Mouse (Mus musculus): ENCODE data around the gene Atrnl1. TPM values are rescaled to one million over a fixed set of nuclear protein-coding genes. Genes with fewer than 3 reads are reported as not detected.

The Atrnl1 gene
- polyA plus RNA-seq, 1 experiment from 2014 or later: 5.1 TPM

DNA sequence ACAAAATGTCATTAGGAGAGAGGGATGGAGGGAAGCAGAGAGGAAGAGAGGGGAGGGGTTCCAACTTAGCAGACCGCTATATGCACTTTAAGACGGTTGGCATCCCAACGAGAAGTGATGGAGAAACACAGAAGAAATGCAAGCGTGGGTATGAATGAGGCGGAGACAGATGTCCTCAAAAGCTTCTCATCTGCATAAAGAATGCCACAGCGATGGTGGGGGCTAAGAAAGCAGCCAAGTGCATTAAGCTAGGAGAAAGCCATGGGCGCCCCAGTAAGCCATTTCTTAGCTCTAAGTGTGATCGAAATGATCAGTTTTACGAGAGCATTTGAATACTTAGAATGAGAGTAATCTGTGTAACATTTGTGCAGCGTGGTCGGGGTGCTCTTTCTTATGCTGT lies 157.8 kb downstream of the Atrnl1 start:
- WGBS: 85% methylated on average over 11 of the region's 11 CpGs
- ATAC-seq (ENCODE audit: insufficient number of reproducible peaks, low FRiP score): no peak
- H3K4me1 ChIP-seq (replicated peaks): no peaks in the 10 kb centered on the region

DNA sequence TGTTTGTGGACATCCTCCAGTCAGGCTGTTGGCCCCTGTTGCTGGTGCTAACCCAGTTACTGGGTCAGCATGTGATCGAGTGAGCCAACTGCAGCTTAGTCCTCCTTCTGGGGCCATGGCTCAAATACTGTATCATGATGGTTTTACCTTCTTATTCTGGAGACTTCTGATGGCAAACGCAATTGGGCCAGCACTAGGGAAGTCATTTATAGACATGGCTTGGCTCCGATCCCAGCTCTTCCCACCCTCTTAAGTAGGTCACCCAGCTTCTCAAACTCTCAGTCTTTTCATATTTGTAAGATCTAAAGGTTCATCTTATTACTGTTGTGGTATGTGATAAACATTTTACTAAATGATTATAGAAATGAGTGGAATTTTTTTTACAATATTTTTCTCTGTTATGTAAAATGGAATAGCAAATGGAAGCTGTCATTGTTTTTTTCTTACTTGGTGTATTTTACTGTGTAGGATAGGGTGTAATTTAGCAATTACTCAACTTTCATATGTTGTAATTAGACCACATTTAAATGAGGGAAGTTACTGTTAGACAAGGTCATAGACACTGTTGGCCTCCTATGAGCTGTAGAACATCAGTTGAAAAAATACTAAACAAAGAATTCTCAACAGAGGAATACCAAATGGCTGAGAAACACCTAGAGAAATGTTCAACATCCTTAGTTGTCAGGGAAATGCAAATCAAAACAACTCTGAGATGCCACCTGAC lies 171.7 kb downstream of the Atrnl1 start:
- Histone ChIP-seq H3K4me1 (replicated peaks) (no peaks in the 10 kb centered on the region), H3K4me2 (no peak overlapping the region), H3K27ac (ENCODE audit: poor library complexity, severe bottlenecking) (no peak overlapping the region), H3K36me3 (no peaks in the 10 kb centered on the region), H3K27me3 (replicated peaks) (no peaks in the 10 kb centered on the region), H3K4me3 (no peak overlapping the region), H3K9me3 (replicated peaks) (no peaks in the 10 kb centered on the region), H3K9ac (no peak overlapping the region)
- no peak for ATAC-seq (ENCODE audit: insufficient number of reproducible peaks, low FRiP score)
- 82% methylated on average over 3 of the region's 3 CpGs for WGBS

More for the DNA sequence above, 157.8 kb downstream of the Atrnl1 start:
- Histone ChIP-seq H3K9ac (no peak overlapping the region), H3K27ac (ENCODE audit: poor library complexity, severe bottlenecking) (no peak overlapping the region), H3K36me3 (0 out of 2 replicates have a peak, but pooled peaks cover 4% of the 10 kb centered on the region), H3K27me3 (replicated peaks) (no peaks in the 10 kb centered on the region), H3K4me2 (no peak overlapping the region), H3K9me3 (replicated peaks) (no peaks in the 10 kb centered on the region), H3K4me3 (no peak overlapping the region)

DNA sequence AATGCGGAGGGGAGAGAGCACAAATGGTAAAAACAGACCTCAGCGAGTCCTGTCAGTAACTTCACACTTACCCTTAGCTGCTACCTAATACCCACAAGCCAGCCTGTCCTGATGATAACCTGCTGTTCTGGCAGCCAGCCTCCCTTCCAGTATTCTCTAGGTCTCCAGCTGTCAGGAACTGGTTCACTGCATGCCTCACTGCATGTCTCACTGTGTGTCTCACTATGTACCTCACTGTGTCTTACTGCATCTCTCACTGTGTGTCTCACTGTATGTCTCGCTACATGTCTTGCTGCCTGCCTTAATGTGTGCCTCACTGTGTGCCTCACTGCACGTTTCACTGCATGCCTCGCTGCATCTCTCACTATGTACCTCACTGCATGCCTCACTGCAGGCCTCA lies 175.9 kb downstream of the Atrnl1 start:
- Histone ChIP-seq H3K9ac (no peak overlapping the region), H3K4me1 (replicated peaks) (no peaks in the 10 kb centered on the region), H3K4me3 (no peak overlapping the region), H3K27me3 (replicated peaks) (no peaks in the 10 kb centered on the region), H3K9me3 (replicated peaks) (no peaks in the 10 kb centered on the region), H3K27ac (ENCODE audit: poor library complexity, severe bottlenecking) (no peak overlapping the region), H3K36me3 (no peaks in the 10 kb centered on the region; the same call in 1 of the 2 replicates), H3K4me2 (no peak overlapping the region)
- no peak for ATAC-seq (ENCODE audit: insufficient number of reproducible peaks, low FRiP score)
- 67% methylated on average over 5 of the region's 5 CpGs for WGBS

DNA sequence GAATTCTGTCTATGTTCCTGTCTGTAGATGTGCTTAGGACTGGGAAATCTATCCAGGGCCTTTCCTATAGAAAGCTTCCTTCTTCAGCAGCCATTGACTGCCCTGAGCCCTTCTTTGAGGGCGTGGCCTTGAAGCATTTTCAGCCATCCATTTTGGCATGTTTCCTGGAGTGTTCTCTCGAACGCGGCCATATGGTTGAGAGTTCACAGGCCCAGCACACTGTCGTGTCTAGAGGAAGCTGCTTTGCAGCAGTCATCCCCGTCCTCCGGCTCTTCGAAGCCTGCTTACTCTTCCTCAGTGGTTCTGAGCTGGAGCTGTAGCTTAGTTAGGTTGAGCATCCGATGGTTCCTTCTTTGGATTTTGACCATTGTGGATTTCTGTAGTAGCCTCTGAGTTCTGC lies 191.4 kb downstream of the Atrnl1 start:
- no peak overlapping the region for H3K9ac ChIP-seq

DNA sequence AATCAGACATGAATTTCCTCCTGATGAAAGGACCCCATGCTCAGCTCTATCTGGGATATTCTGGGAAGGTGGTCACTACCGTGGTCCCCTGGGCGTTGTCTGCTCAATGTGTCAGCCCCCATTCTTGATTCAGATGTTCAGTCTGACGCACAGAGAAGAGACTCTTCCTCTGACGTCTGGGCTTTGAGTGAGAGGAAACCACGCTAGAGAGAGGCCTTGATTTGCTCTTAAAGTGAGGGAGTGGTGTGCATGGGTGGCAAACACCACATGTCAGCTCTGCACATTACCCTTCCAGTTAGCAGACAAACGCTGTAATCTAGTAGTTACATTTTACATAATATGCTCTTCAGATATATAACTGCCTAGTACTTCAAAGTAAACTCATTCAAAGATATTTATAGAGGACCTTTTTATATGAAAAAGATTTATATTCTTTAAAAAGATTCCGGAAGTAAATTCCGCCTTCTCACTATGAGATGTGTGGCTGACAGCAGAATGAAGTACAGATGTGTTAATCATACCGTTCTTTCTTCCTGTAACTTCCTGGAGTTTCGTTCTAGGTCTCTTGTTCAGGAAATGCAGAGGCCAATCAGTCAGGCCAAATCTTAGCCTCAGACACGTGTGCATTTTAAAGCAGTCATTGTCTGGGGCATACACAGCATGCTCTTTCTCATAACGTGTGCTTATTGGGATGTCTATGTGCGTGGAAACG lies 192.1 kb downstream of the Atrnl1 start:
- H3K9me3 ChIP-seq (replicated peaks): no peaks in the 10 kb centered on the region
- no peaks in the 10 kb centered on the region for H3K27me3 ChIP-seq (replicated peaks)
- no peak overlapping the region for H3K4me3 ChIP-seq
- no peak overlapping the region for H3K27ac ChIP-seq (ENCODE audit: poor library complexity, severe bottlenecking)
- 50% methylated on average over 14 of the region's 14 CpGs for WGBS
- peaks cover 13% of the 10 kb centered on the region for H3K4me1 ChIP-seq (replicated peaks)
- no peak overlapping the region for H3K4me2 ChIP-seq
- no peaks in the 10 kb centered on the region for H3K36me3 ChIP-seq
- ATAC-seq (ENCODE audit: insufficient number of reproducible peaks, low FRiP score): no peak
- no peak overlapping the region for H3K9ac ChIP-seq

More for the DNA sequence above, 191.4 kb downstream of the Atrnl1 start:
- Histone ChIP-seq H3K27ac (ENCODE audit: poor library complexity, severe bottlenecking) (no peak overlapping the region), H3K9me3 (replicated peaks) (no peaks in the 10 kb centered on the region), H3K4me1 (replicated peaks) (peaks cover 13% of the 10 kb centered on the region), H3K4me3 (no peak overlapping the region), H3K4me2 (no peak overlapping the region), H3K27me3 (replicated peaks) (no peaks in the 10 kb centered on the region), H3K36me3 (no peaks in the 10 kb centered on the region)
- 78% methylated on average over 9 of the region's 9 CpGs for WGBS
- no peak for ATAC-seq (ENCODE audit: insufficient number of reproducible peaks, low FRiP score)

DNA sequence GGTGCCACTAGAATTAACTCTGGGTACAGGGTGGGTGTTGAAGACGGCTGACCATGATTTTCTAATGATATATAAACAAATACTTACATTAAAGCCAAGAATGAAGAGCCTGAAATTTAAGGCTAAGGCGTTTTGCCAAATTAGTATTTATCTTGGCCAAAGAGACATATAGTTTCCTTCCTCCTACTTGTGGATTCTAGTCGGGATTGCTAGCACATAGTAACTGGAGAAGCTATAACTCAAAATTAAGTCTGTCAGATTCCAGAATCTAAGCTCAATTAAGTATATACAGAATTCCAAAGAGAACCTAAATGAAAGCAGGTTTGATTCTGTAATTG lies 192.6 kb downstream of the Atrnl1 start:
- H3K36me3 ChIP-seq: no peaks in the 10 kb centered on the region
- peaks cover 13% of the 10 kb centered on the region for H3K4me1 ChIP-seq (replicated peaks)
- no peak overlapping the region for H3K9ac ChIP-seq
- 54% methylated on average over 3 of the region's 3 CpGs for WGBS
- H3K27me3 ChIP-seq (replicated peaks): no peaks in the 10 kb centered on the region
- no peak overlapping the region for H3K4me3 ChIP-seq
- no peak for ATAC-seq (ENCODE audit: insufficient number of reproducible peaks, low FRiP score)
- H3K9me3 ChIP-seq (replicated peaks): no peaks in the 10 kb centered on the region
- H3K27ac ChIP-seq (ENCODE audit: poor library complexity, severe bottlenecking): no peak overlapping the region
- no peak overlapping the region for H3K4me2 ChIP-seq

DNA sequence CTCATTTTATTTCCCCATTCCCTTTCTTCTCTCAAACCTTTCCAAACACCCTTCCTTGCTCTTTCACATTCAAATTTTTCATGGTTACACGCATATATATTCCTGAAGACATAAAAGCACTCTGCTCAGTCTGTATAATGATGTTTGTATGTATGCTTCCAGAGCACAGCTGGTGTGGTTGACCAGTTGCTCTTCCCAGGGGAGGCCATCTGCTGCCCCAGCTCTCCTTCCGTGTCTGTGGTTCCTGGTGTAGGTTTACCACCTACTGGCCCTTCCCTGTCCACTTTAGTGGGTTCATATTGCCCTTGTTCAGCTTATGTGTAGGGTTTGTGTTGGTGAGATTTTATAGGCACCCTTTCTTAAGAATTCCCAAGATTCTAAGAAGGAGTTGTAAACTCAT lies 197.5 kb downstream of the Atrnl1 start:
- no peak for ATAC-seq (ENCODE audit: insufficient number of reproducible peaks, low FRiP score)
- H3K9ac ChIP-seq: no peak overlapping the region
- no peak overlapping the region for H3K4me2 ChIP-seq
- no peak overlapping the region for H3K27ac ChIP-seq (ENCODE audit: poor library complexity, severe bottlenecking)
- peaks cover 3% of the 10 kb centered on the region; the same call in 1 of the 2 replicates for H3K4me1 ChIP-seq (replicated peaks)
- H3K4me3 ChIP-seq: no peak overlapping the region
- 87% methylated on average over 2 of the region's 2 CpGs for WGBS
- H3K36me3 ChIP-seq: no peaks in the 10 kb centered on the region
- no peaks in the 10 kb centered on the region for H3K27me3 ChIP-seq (replicated peaks)
- no peaks in the 10 kb centered on the region for H3K9me3 ChIP-seq (replicated peaks)

DNA sequence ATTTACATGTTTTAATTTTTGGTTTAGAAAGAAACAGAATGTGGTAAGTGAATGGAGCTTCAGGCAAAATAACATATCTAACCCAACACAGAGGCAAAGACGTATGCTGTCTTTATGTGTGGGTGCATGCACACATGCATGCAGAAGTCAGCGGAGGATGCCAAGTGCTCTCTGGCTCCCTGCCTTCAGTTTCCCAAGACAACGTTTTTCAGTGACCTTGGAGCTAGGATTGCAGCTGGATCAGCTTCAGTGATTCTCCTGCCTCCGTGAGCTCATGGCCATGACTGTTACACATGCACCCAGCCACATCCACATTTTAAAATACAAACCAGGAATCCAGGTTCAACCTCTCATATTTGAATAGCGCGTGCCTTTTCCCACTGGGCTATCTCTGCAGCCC lies 203.5 kb downstream of the Atrnl1 start:
- no peak overlapping the region for H3K27ac ChIP-seq (ENCODE audit: poor library complexity, severe bottlenecking)
- no peaks in the 10 kb centered on the region for H3K36me3 ChIP-seq
- H3K4me1 ChIP-seq (replicated peaks): no peaks in the 10 kb centered on the region
- H3K4me3 ChIP-seq: no peak overlapping the region
- no peaks in the 10 kb centered on the region for H3K9me3 ChIP-seq (replicated peaks)
- no peak for ATAC-seq (ENCODE audit: insufficient number of reproducible peaks, low FRiP score)
- no peak overlapping the region for H3K9ac ChIP-seq
- WGBS: 91% methylated on average over 6 of the region's 6 CpGs
- H3K4me2 ChIP-seq: no peak overlapping the region
- H3K27me3 ChIP-seq (replicated peaks): no peaks in the 10 kb centered on the region

DNA sequence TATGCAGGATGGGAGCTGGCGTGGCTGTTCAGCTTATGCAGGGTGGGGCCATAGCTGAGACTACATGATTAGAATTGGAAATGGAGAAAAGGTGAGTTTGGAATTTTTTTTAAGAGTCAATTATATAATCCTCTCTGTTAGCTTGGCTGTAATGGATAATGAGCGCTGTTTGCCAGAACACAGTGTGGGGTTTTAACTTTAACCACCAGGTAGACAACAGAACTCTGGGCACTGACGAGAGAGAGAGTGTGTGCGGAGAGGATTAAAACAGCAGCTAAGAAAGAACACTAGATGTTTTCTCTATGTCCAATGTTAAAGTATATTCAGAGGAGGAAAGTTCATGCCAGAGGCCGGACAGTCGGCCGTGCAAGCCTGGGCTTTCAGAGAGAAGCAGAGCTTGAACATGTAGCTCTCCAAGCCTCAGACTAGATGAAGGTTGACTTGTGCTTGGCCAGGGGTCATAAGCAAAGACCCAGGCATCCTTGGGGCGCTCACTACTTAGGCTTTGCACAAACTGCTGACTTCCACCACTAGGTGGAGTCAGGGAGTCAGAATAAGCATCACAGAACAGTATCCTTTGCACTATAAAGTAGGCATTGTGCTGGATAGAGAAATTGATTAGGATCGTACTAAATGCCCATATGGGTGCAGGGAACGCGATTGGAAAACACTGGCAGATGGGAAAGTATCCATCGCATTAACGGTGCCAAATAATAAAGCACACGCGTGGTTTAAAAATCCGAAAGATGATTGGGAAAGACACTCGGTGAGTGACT lies 205.6 kb downstream of the Atrnl1 start:
- ATAC-seq (ENCODE audit: insufficient number of reproducible peaks, low FRiP score): no peak
- 86% methylated on average over 17 of the region's 17 CpGs for WGBS
- H3K9ac ChIP-seq: no peak overlapping the region
- H3K4me3 ChIP-seq: no peak overlapping the region
- no peaks in the 10 kb centered on the region for H3K27me3 ChIP-seq (replicated peaks)
- no peak overlapping the region for H3K4me2 ChIP-seq
- no peaks in the 10 kb centered on the region for H3K36me3 ChIP-seq
- peaks cover 3% of the 10 kb centered on the region; the same call in 1 of the 2 replicates for H3K9me3 ChIP-seq (replicated peaks)
- H3K27ac ChIP-seq (ENCODE audit: poor library complexity, severe bottlenecking): no peak overlapping the region
- H3K4me1 ChIP-seq (replicated peaks): no peaks in the 10 kb centered on the region

DNA sequence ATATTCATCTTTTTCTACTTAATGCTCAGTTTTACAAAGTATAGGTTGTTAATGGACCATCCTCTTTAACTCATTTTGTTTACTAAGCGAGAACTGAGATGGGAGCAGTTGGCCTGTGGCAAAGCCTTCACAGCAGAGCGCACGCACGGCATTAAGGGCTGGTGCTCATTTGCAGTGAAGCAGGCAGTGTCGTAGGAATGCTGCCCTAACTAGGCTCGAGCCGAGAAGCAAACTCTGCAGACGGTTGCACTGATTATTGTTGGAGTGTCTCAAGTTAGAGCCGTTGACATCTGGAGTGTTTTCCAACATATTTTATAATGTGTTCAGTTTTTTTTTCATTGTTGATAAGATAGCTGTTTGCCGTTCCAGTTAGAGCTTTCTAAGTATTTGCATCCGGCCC lies 206.9 kb downstream of the Atrnl1 start:
- no peaks in the 10 kb centered on the region for H3K4me1 ChIP-seq (replicated peaks)
- no peak overlapping the region for H3K4me3 ChIP-seq
- no peaks in the 10 kb centered on the region for H3K27me3 ChIP-seq (replicated peaks)
- H3K9ac ChIP-seq: no peak overlapping the region
- H3K36me3 ChIP-seq: no peaks in the 10 kb centered on the region
- H3K4me2 ChIP-seq: no peak overlapping the region
- peaks cover 3% of the 10 kb centered on the region; the same call in 1 of the 2 replicates for H3K9me3 ChIP-seq (replicated peaks)
- no peak overlapping the region for H3K27ac ChIP-seq (ENCODE audit: poor library complexity, severe bottlenecking)
- WGBS: 22% methylated on average over 11 of the region's 11 CpGs
- ATAC-seq (ENCODE audit: insufficient number of reproducible peaks, low FRiP score): no peak

DNA sequence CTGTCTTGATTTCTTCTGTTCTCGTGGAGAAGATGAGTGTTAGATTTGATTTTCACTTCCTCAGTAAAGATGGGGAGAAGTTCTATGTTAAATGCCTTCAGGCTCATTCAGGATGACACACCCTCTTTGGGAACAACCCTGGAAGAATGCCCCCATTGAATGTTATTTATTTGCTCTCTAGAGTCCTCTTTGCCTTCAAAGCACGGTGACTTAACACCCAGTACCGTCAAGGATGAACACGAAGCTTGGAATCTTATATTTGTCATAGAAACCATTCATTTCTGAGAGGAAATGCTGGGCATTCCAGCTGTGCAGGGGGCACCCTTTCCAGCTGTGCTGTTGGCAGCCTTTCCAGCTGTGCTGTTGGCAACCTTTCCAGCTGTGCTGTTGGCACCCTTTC lies 212.6 kb downstream of the Atrnl1 start:
- no peak for ATAC-seq (ENCODE audit: insufficient number of reproducible peaks, low FRiP score)
- Histone ChIP-seq H3K9me3 (replicated peaks) (peaks cover 3% of the 10 kb centered on the region; the same call in 1 of the 2 replicates), H3K4me1 (replicated peaks) (no peaks in the 10 kb centered on the region), H3K27me3 (replicated peaks) (no peaks in the 10 kb centered on the region), H3K27ac (ENCODE audit: poor library complexity, severe bottlenecking) (no peak overlapping the region), H3K4me2 (no peak overlapping the region), H3K4me3 (no peak overlapping the region), H3K9ac (no peak overlapping the region), H3K36me3 (peaks cover 2% of the 10 kb centered on the region; the same call in 1 of the 2 replicates)
- WGBS: 89% methylated on average over 4 of the region's 4 CpGs
